Mouse (Mus musculus) Muller cell, postnatal 12 days (primary cell): Measurements from ENCODE around the gene Susd3.

Experiments
- DNase-seq: peaks from one replicate; pipeline ENCODE4 v3.0.0-alpha.2; 2015; ENCODE audit errors: inconsistent ontology term

Susd3 gene

GRCm38 (mm10) chr13:49246626-49247025 lies 1.9 kb downstream of the Susd3 start:
- no peak for DNase-seq

- DNase-seq = no peak
Observed at GRCm38 (mm10) chr13:49246011-49246410, 2.5 kb downstream of the Susd3 start.

- DNase-seq = no peak
Observed at GRCm38 (mm10) chr13:49245251-49245650, 3.3 kb downstream of the Susd3 start.

- DNase-seq = no peak
Observed at GRCm38 (mm10) chr13:49243492-49243891, 5.0 kb downstream of the Susd3 start.

GRCm38 (mm10) chr13:49242321-49243065 lies 6.0 kb downstream of the Susd3 start:
- no peak for DNase-seq

GRCm38 (mm10) chr13:49238737-49239136 lies 9.8 kb downstream of the Susd3 start:
- DNase-seq = no peak

GRCm38 (mm10) chr13:49237617-49238016 lies 10.9 kb downstream of the Susd3 start:
- DNase-seq = no peak

- DNase-seq = no peak
Observed at GRCm38 (mm10) chr13:49234711-49235110, 13.8 kb downstream of the Susd3 start.

GRCm38 (mm10) chr13:49233792-49234572 lies 14.5 kb downstream of the Susd3 start:
- DNase-seq = no peak

GRCm38 (mm10) chr13:49225633-49226032 lies 22.9 kb downstream of the Susd3 start:
- no peak for DNase-seq

- no peak for DNase-seq
Observed at GRCm38 (mm10) chr13:49225159-49225558, 23.3 kb downstream of the Susd3 start.

- no peak for DNase-seq
Observed at GRCm38 (mm10) chr13:49224729-49225128, 23.8 kb downstream of the Susd3 start.

- DNase-seq = no peak
Observed at GRCm38 (mm10) chr13:49224314-49224713, 24.2 kb downstream of the Susd3 start.

- no peak for DNase-seq
Observed at GRCm38 (mm10) chr13:49220912-49221311, 27.6 kb downstream of the Susd3 start.

- no peak for DNase-seq
Observed at GRCm38 (mm10) chr13:49219367-49219766, 29.1 kb downstream of the Susd3 start.

- DNase-seq = no peak
Observed at GRCm38 (mm10) chr13:49218651-49219050, 29.9 kb downstream of the Susd3 start.

GRCm38 (mm10) chr13:49216808-49217561 lies 31.5 kb downstream of the Susd3 start:
- no peak for DNase-seq

GRCm38 (mm10) chr13:49216220-49216552 lies 32.3 kb downstream of the Susd3 start:
- no peak for DNase-seq

- DNase-seq = peak; percentile 95
Observed at GRCm38 (mm10) chr13:49215504-49216219, 32.8 kb downstream of the Susd3 start, which contains the start of gene Card19. Gene Card19 (minus strand): TSS chr13:49216037.

GRCm38 (mm10) chr13:49215128-49215503 lies 33.4 kb downstream of the Susd3 start:
- no peak for DNase-seq

GRCm38 (mm10) chr13:49214454-49214853 lies 34.1 kb downstream of the Susd3 start:
- DNase-seq = peak; percentile 19

GRCm38 (mm10) chr13:49213531-49213932 lies 35.0 kb downstream of the Susd3 start:
- peak; percentile 97 for DNase-seq
